ENCODE assay signal across 12 mouse cellular contexts in the genomic region with DNA sequence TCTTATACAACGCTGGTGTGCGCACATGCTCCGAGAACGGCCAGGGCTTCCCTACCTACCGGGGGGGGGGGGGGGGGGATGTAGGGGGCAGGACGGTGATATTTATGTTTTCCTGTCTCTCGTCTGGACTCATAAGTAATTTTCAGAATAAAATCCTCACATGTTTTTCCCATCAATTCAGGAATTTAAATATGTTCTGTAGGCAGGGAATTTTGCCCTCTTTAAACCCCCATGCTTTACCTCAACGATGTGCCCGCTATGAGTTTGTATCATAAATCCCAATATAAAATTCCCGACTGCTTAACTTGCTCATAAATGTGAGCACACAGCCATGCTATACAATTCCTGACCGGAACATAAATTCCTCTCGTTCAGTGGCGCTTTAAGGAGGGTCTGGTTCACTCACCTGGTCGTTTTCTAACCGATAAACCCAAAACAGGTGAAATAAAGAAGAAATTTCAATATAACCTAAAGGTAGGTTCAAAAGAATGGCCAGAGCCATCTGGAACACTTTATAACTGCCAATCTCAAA.
"Had no signal": no experiment of that assay in that cellular context is flagged by ENCODE, and none has a peak within 500 bp of the region (broad histone marks: within the 10 kb centered on the region; RNA-seq: fewer than 3 reads in every experiment).

No protein-coding gene starts in this region.

- H3K4me1 ChIP-seq: liver, embryonic 13.5 days; midbrain, embryonic 13.5 days had no signal

- H3K27ac ChIP-seq: left cerebral cortex, adult 2 months; liver, embryonic 13.5 days; macrophage; midbrain, embryonic 13.5 days had no signal

- H3K4me3 ChIP-seq: left cerebral cortex, adult 2 months; liver, embryonic 13.5 days; midbrain, embryonic 13.5 days had no signal

- H3K36me3 ChIP-seq: liver, embryonic 13.5 days; midbrain, embryonic 13.5 days had no signal

- ATAC-seq: intestine, embryonic 16.5 days; midbrain, embryonic 13.5 days had no signal

- H3K27me3 ChIP-seq: liver, embryonic 13.5 days; midbrain, embryonic 13.5 days had no signal

- H3K9ac ChIP-seq: liver, embryonic 13.5 days; midbrain, embryonic 13.5 days had no signal

- H3K4me2 ChIP-seq: liver, embryonic 13.5 days; midbrain, embryonic 13.5 days had no signal

- DNase-seq: kidney, adult 18-20 months; kidney, adult 9 months; kidney, postnatal 14 days; layer of hippocampus, postnatal 36 days; liver, embryonic 13.5 days; lung, adult 2 months; thymus, adult 18-20 months; thymus, postnatal 36 days had no signal

- H3K9me3 ChIP-seq: liver, embryonic 13.5 days; midbrain, embryonic 13.5 days had no signal
